Mouse (Mus musculus) hindbrain, embryonic 11.5 days (tissue): ENCODE results near the gene Rgl1. TPM values are rescaled to one million over a fixed set of nuclear protein-coding genes. Genes with fewer than 3 reads are reported as not detected.

Experiments used
- ATAC-seq: fragments of 200-750 bp; cut with Nextera tagmentation; 2 replicates; pipeline ENCODE4 v1.8.0; 2017; ENCODE audit warnings: mild to moderate bottlenecking, moderate TSS enrichment, moderate library complexity; ENCODE audit not compliant: low FRiP score
- DNase-seq: peaks from one replicate; pipeline ENCODE4 v3.0.0-alpha.2; 2015; ENCODE audit warnings: low spot score
- H3K27ac ChIP-seq: fragments of 300-500 bp; sonication (generic); 2 replicates; pipeline ENCODE4 v1.5.1; 2014; ENCODE audit warnings: mild to moderate bottlenecking, low read depth, low read length
- H3K27me3 ChIP-seq: fragments of 300-500 bp; sonication (generic); 2 replicates; pipeline ENCODE4 v1.6.1; 2014; ENCODE audit warnings: mild to moderate bottlenecking, low read length, moderate library complexity, mixed read lengths; ENCODE audit not compliant: control insufficient read depth, insufficient read depth
- H3K36me3 ChIP-seq: fragments of 300-500 bp; sonication (generic); 2 replicates; pipeline ENCODE4 v1.6.1; 2014; ENCODE audit warnings: mild to moderate bottlenecking, low read length, moderate library complexity, mixed read lengths; ENCODE audit not compliant: control insufficient read depth, insufficient read depth
- H3K4me1 ChIP-seq: fragments of 300-500 bp; sonication (generic); replicated peaks from 2 replicates; pipeline ENCODE4 v1.6.1; 2014; ENCODE audit warnings: low read length, mixed read lengths; ENCODE audit not compliant: control insufficient read depth, insufficient read depth
- H3K4me2 ChIP-seq: fragments of 300-500 bp; sonication (generic); replicated peaks from 2 replicates; pipeline ENCODE4 v1.6.1; 2014; ENCODE audit warnings: mild to moderate bottlenecking, low read depth, low read length
- H3K4me3 ChIP-seq: fragments of 300-500 bp; sonication (generic); 2 replicates; pipeline ENCODE4 v1.5.1; 2014; ENCODE audit warnings: low read depth, low read length
- H3K9ac ChIP-seq: fragments of 300-500 bp; sonication (generic); 2 replicates; pipeline ENCODE4 v1.6.1; 2014; ENCODE audit warnings: low read depth, low read length
- H3K9me3 ChIP-seq: fragments of 300-500 bp; sonication (generic); 2 replicates; pipeline ENCODE4 v1.6.1; 2016; ENCODE audit warnings: low read length; ENCODE audit not compliant: control insufficient read depth
- WGBS: fragments of 180-500 bp; shearing (Covaris S2); extraction: QIAGEN DNeasy Blood & Tissue Kit; methylation state at CpG from one replicate; pipeline ENCODE4 v1.1.7; 2014; 5-methylcytosine and 5-hydroxymethylcytosine counted together
- polyA plus RNA-seq: library from polyadenylated mRNA; unstranded; fragments of >200 nt; fragmentation: Nextera tagmentation; extraction: Ambion mirVana; gene quantifications from 2 replicates; pipeline ENCODE4 v1.2.1, GENCODE M21; 2014

The Rgl1 gene
- polyA plus RNA-seq, 1 experiment from 2014 or later = 26.6 TPM

DNA sequence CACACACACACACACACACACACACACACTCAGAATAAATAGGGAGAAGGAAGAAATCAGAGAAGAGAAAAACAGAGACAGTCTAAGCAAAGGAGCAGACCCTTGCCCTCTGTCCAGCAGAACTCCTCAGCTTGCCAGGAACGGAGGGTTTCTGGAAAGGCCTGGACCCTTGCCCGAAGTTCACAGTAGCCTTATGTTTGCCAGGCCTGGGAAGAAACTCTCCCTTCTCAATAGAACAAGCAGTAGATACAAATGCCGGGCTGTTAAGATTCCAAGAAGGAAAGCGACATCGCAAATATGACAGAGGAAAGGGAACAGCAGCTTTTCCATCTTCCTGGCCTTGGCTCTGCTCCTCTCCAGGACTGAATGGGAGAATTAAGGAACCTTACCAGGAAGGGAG is 205.7 kb downstream of the Rgl1 start:
- WGBS = 92% methylated on average over 5 of the region's 5 CpGs
- ATAC-seq = no peak

GRCm38 (mm10) chr1:152556576-152557281 is 209.4 kb downstream of the Rgl1 start:
- Histone ChIP-seq H3K9ac (no peak overlapping the region), H3K27me3 (no peaks in the 10 kb centered on the region), H3K27ac (no peak overlapping the region), H3K4me1 (peaks cover 5% of the 10 kb centered on the region; the same call in 1 of the 2 replicates), H3K9me3 (no peaks in the 10 kb centered on the region), H3K4me3 (no peak overlapping the region), H3K36me3 (no peaks in the 10 kb centered on the region), H3K4me2 (no peak overlapping the region)
- ATAC-seq = peak; percentile 71; the same call in 1 of the 2 replicates
- peak; percentile 59 for DNase-seq
- 54% methylated on average over 14 of the region's 14 CpGs for WGBS

More for the DNA sequence above, 205.7 kb downstream of the Rgl1 start:
- H3K9me3 ChIP-seq = no peaks in the 10 kb centered on the region
- no peak overlapping the region for H3K4me3 ChIP-seq
- H3K9ac ChIP-seq = no peak overlapping the region
- no peaks in the 10 kb centered on the region for H3K27me3 ChIP-seq
- no peak overlapping the region for H3K4me2 ChIP-seq
- H3K36me3 ChIP-seq = no peaks in the 10 kb centered on the region
- no peak for DNase-seq
- H3K27ac ChIP-seq = no peak overlapping the region
- peaks cover 5% of the 10 kb centered on the region; the same call in 1 of the 2 replicates for H3K4me1 ChIP-seq

DNA sequence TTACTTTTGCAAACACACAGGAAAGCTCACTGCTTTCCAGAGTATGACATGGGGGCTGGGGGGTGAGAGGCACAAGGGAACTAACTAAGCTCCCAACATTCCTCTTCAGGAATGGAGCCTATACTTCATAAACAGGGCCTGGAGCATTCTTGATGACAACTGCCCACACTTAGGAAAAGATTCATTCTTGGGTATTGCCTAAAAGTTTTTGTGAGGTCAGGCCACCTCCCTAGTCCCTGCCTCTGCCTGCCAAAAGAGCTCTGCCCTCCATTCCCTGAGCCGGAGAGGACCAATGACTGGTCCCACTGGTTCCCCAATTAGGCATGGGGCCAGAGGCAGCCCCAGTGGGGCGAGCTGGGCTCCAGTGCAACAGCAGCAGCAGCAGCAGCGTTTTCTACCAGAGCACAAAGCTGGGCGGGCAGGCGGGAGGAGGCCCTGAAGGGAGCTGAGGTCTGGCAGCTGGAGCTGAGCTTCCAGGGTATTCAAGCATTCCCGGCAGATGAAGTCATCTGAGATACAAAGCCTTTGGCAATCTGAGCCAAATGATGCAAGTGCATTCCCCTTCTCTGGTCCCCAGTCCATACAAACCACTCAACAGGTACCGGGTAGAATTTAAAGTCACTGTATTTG is 210.1 kb downstream of the Rgl1 start:
- no peak overlapping the region; the same call in 1 of the 2 replicates for H3K27ac ChIP-seq
- no peaks in the 10 kb centered on the region for H3K27me3 ChIP-seq
- H3K36me3 ChIP-seq = no peaks in the 10 kb centered on the region
- H3K9ac ChIP-seq = no peak overlapping the region
- H3K4me2 ChIP-seq = no peak overlapping the region
- DNase-seq = peak; percentile 70
- no peaks in the 10 kb centered on the region for H3K9me3 ChIP-seq
- 19% methylated on average over 7 of the region's 7 CpGs for WGBS
- ATAC-seq = peak; percentile 83
- H3K4me3 ChIP-seq = no peak overlapping the region
- peaks cover 5% of the 10 kb centered on the region; the same call in 1 of the 2 replicates for H3K4me1 ChIP-seq

- H3K4me2 ChIP-seq = no peak overlapping the region
- no peak overlapping the region for H3K27ac ChIP-seq
- peaks cover 5% of the 10 kb centered on the region; the same call in 1 of the 2 replicates for H3K4me1 ChIP-seq
- no peaks in the 10 kb centered on the region for H3K9me3 ChIP-seq
- DNase-seq = no peak
- H3K27me3 ChIP-seq = no peaks in the 10 kb centered on the region
- ATAC-seq = no peak
- no peak overlapping the region for H3K4me3 ChIP-seq
- H3K9ac ChIP-seq = no peak overlapping the region
- 81% methylated on average over 15 of the region's 15 CpGs for WGBS
- H3K36me3 ChIP-seq = no peaks in the 10 kb centered on the region
Measured at GRCm38 (mm10) chr1:152553912-152554547, 212.1 kb downstream of the Rgl1 start.

DNA sequence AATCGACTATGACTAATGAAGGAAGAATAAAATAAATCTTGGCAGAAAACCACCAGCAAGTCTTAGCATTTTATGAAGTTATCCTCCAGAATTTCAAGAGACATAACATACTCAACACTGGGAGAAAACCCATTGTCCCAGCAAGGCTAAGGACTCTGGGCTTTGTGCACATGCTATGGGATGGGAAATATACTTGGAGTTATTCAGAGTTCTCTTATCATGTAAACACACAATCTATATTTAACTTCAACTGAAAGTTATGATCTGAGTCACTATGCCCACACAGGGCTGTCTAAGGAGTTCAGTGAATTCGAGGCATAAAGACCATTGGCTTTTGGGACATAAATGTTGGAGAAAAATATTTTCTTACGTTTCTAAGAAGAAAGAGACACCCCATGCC is 215.2 kb downstream of the Rgl1 start:
- Histone ChIP-seq H3K9me3 (no peaks in the 10 kb centered on the region), H3K4me1 (peaks cover under 1% of the 10 kb centered on the region; the same call in 1 of the 2 replicates), H3K9ac (no peak overlapping the region), H3K36me3 (no peaks in the 10 kb centered on the region), H3K4me2 (no peak overlapping the region), H3K27ac (no peak overlapping the region), H3K4me3 (no peak overlapping the region), H3K27me3 (no peaks in the 10 kb centered on the region)
- DNase-seq (no peak), ATAC-seq (no peak)
- 89% methylated on average over 3 of the region's 3 CpGs for WGBS

DNA sequence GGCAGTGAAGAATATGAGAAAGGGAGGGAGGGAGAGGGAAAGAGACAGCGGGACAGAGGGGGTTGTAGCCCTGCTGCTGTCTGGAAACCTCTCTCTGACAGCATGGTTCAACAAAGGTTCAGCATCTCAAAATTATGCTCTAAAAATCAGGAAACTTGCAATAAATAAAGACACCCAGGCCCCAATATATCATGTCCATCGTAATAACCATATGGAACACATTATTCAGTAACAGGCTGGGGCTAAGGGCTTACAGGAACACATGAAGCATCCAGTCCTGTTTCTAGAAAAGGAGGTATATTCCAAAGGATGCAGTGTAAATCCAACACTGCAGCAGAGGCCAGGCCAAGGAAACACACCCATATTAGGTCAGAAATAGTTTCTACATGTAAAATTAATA is 215.6 kb downstream of the Rgl1 start:
- H3K9ac ChIP-seq = no peak overlapping the region
- H3K4me3 ChIP-seq = no peak overlapping the region
- no peaks in the 10 kb centered on the region for H3K9me3 ChIP-seq
- H3K27me3 ChIP-seq = no peaks in the 10 kb centered on the region
- no peak overlapping the region for H3K27ac ChIP-seq
- WGBS = 89% methylated on average over 2 of the region's 2 CpGs
- DNase-seq (no peak), ATAC-seq (no peak)
- no peaks in the 10 kb centered on the region for H3K36me3 ChIP-seq
- no peaks in the 10 kb centered on the region for H3K4me1 ChIP-seq
- no peak overlapping the region for H3K4me2 ChIP-seq

- ATAC-seq = no peak
Measured at GRCm38 (mm10) chr1:152549061-152549738, 217.0 kb downstream of the Rgl1 start.

GRCm38 (mm10) chr1:152543449-152544159 is 222.5 kb downstream of the Rgl1 start:
- Histone ChIP-seq H3K9ac (no peak overlapping the region), H3K9me3 (no peaks in the 10 kb centered on the region), H3K27me3 (no peaks in the 10 kb centered on the region), H3K4me2 (no peak overlapping the region), H3K27ac (no peak overlapping the region), H3K4me3 (no peak overlapping the region), H3K36me3 (no peaks in the 10 kb centered on the region), H3K4me1 (no peaks in the 10 kb centered on the region)
- ATAC-seq (no peak), DNase-seq (no peak)
- 96% methylated on average over 2 of the region's 2 CpGs for WGBS

More at GRCm38 (mm10) chr1:152549061-152549738, 217.0 kb downstream of the Rgl1 start:
- WGBS = 89% methylated on average over 13 of the region's 13 CpGs
- Histone ChIP-seq H3K9me3 (no peaks in the 10 kb centered on the region), H3K27ac (no peak overlapping the region), H3K4me2 (no peak overlapping the region), H3K27me3 (no peaks in the 10 kb centered on the region), H3K9ac (no peak overlapping the region), H3K4me3 (no peak overlapping the region), H3K36me3 (no peaks in the 10 kb centered on the region), H3K4me1 (no peaks in the 10 kb centered on the region)
- DNase-seq = no peak
